Comparison of ENCODE assay signal across 8 mouse cellular contexts in the genomic region with DNA sequence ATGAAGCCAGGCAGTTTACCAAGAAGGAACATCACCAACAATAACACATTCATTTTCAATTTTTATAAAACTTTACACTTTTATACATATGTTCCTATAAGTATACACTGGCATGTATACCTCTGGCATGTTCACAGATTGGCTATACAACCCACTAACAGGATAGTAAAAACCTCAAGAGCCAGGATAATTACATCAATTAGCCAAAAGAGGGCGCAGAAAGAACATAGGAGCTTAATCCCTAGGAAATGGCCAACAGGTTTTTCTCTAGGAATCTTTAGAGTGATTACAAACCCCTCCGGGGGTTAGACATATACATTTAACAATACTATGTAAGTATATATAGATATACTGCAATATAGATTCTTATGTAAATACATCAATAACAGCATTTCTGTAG. TPM values are rescaled to one million over a fixed set of nuclear protein-coding genes. Genes with fewer than 3 reads are reported as not detected.
DNase-seq lines count a peak whose midpoint lies in the region; ATAC-seq lines count a peak whose summit lies in the region.

No protein-coding gene starts in this region.

- ATAC-seq in frontal cortex, adult (ENCODE audit: low TSS enrichment): peak; percentile 79

- intact Hi-C loops in left cerebral cortex, postnatal 14 days (cut with DNase I): loop anchor here (2.0 to 5.0 kb wide), 2 partner anchors 129 to 378 kb away; no protein-coding TSS in a partner anchor
- intact Hi-C loops in left cerebral cortex, postnatal 10 days (cut with DNase I): no loop called here

- DNase-seq in frontal cortex, postnatal 14 days (ENCODE audit: low spot score in 2 of 2): no peak
- peak; percentile 32 to 59 for DNase-seq in left cerebral cortex, postnatal 14 days (ENCODE audit: low spot score in 2 of 2)
- no peak for DNase-seq in left cerebral cortex, postnatal 10 days (ENCODE audit: extremely low spot score in 1 of 2, low spot score in 2 of 2)
- peak; percentile 12 for DNase-seq in MN1 (ENCODE audit: low spot score)
- DNase-seq in lung, postnatal 36 days: peak; percentile 61
- DNase-seq in testis, postnatal 14 days (ENCODE audit: low spot score): no peak
- no peak for DNase-seq in ovary, postnatal 10 days (ENCODE audit: low spot score)

RNA-seq across cellular contexts. Expression of a gene that starts 55.7 kb away (rescaled TPM):
- 10 to 100 TPM; 58.9 to 62.1 TPM for total RNA-seq in left cerebral cortex, postnatal 14 days (2021)
- total RNA-seq in left cerebral cortex, postnatal 10 days (2021): 10 to 100 TPM; 57.9 to 62.8 TPM

Comparison
In these comparisons a context has a peak if more than half of its experiments do, and no peak if none do; other contexts are left out.
1. DNase-seq: peak in left cerebral cortex, postnatal 14 days (2 of 2), MN1 (single experiment) and lung, postnatal 36 days (single experiment); none in frontal cortex, postnatal 14 days (0 of 2), left cerebral cortex, postnatal 10 days (0 of 2), testis, postnatal 14 days (single experiment) and ovary, postnatal 10 days (single experiment).